Mouse (Mus musculus): ENCODE measurements at regions not wholly inside any gene's neighbourhood (a gene's known extent, or its start where the extent isn't known, plus 50 kb on each side); places are given as distances from the start of the nearest gene placed in this dataset.
"Not testable (repeated sequence)": the region's sequence is repeated elsewhere in the genome, so short reads cannot be mapped to it uniquely, and the experiment has no call there.

GRCm38 (mm10) chr16:22325161-22325560 lies 59.4 kb upstream of the Tra2b start:
- TF ChIP-seq HCFC1 (IDR thresholded peaks at IDR 0.05; ENCODE audit: borderline replicate concordance, insufficient read depth, low read length); ZC3H11A (IDR thresholded peaks at IDR 0.05; ENCODE audit: borderline replicate concordance, low read depth, low read length); CHD2 (IDR thresholded peaks at IDR 0.05; ENCODE audit: low read depth, low read length): not testable (repeated sequence)

Measured in ES-E14 (cell line).